Mouse (Mus musculus): ENCODE measurements around the gene Mef2b. TPM values are rescaled to one million over a fixed set of nuclear protein-coding genes. Genes with fewer than 3 reads are reported as not detected.

Mef2b gene
- polyA plus RNA-seq (2017; shearing (Covaris generic)) = 1.3 TPM

GRCm38 (mm10) chr8:70139026-70139857, at the start of gene Mef2b, which contains the start of the genes Rfxank and Borcs8:
Mef2b (plus strand) TSS chr8:70139711.
Rfxank (minus strand) TSS chr8:70139154.
Borcs8 (plus strand) TSS chr8:70139499.

GRCm38 (mm10) chr8:70120667-70121066, 18.8 kb upstream of the Mef2b start, which contains the start of gene Ncan:
Ncan (minus strand) TSS chr8:70120873.

GRCm38 (mm10) chr8:70131166-70131883, 8.2 kb upstream of the Mef2b start, which contains the start of gene Nr2c2ap:
Nr2c2ap (plus strand) TSS chr8:70131333.

GRCm38 (mm10) chr8:70172043-70172681, 32.7 kb downstream of the Mef2b start, which contains the start of gene Tmem161a:
Tmem161a (plus strand) TSS chr8:70172356.

GRCm38 (mm10) chr8:70212112-70213055, 72.9 kb downstream of the Mef2b start, which contains the start of gene Slc25a42:
Slc25a42 (minus strand) TSS chr8:70212305.

Other genes with a start within 250 kb of the Mef2b start
- gene Tssk6, start 237.5 kb upstream of the Mef2b start, polyA plus RNA-seq (2017; shearing (Covaris generic)) = 1.2 TPM
- gene Ndufa13, start 237.2 kb upstream of the Mef2b start, polyA plus RNA-seq (2017; shearing (Covaris generic)) = 100 TPM
- not detected for gene Yjefn3, start 237.0 kb upstream of the Mef2b start, polyA plus RNA-seq (2017; shearing (Covaris generic))
- gene Gatad2a, start 143.3 kb upstream of the Mef2b start, polyA plus RNA-seq (2017; shearing (Covaris generic)) = 124 TPM
- gene Mau2, start 97.0 kb upstream of the Mef2b start, polyA plus RNA-seq (2017; shearing (Covaris generic)) = 106 TPM
- gene Sugp1, start 96.9 kb upstream of the Mef2b start, polyA plus RNA-seq (2017; shearing (Covaris generic)) = 44.5 TPM
- not detected for gene Tm6sf2, start 66.8 kb upstream of the Mef2b start, polyA plus RNA-seq (2017; shearing (Covaris generic))
- not detected for gene Hapln4, start 56.3 kb upstream of the Mef2b start, polyA plus RNA-seq (2017; shearing (Covaris generic))
- not detected for gene Ncan, start 18.8 kb upstream of the Mef2b start, polyA plus RNA-seq (2017; shearing (Covaris generic))
- gene Nr2c2ap, start 8.4 kb upstream of the Mef2b start, polyA plus RNA-seq (2017; shearing (Covaris generic)) = 36.9 TPM
- 19.6 TPM for gene Rfxank, start 557 bp upstream of the Mef2b start, polyA plus RNA-seq (2017; shearing (Covaris generic))
- 38.5 TPM for gene Borcs8, start 212 bp upstream of the Mef2b start, polyA plus RNA-seq (2017; shearing (Covaris generic))
- 39.6 TPM for gene Tmem161a, start 32.6 kb downstream of the Mef2b start, polyA plus RNA-seq (2017; shearing (Covaris generic))
- gene Slc25a42, start 72.6 kb downstream of the Mef2b start, polyA plus RNA-seq (2017; shearing (Covaris generic)) = 8.4 TPM
- gene Sugp2, start 94.5 kb downstream of the Mef2b start, polyA plus RNA-seq (2017; shearing (Covaris generic)) = 27.2 TPM
- gene Armc6, start 94.8 kb downstream of the Mef2b start, polyA plus RNA-seq (2017; shearing (Covaris generic)) = 7.6 TPM
- 0.54 TPM for gene Homer3, start 143.1 kb downstream of the Mef2b start, polyA plus RNA-seq (2017; shearing (Covaris generic))
- 46.0 TPM for gene Ddx49, start 162.8 kb downstream of the Mef2b start, polyA plus RNA-seq (2017; shearing (Covaris generic))
- gene Cope, start 162.8 kb downstream of the Mef2b start, polyA plus RNA-seq (2017; shearing (Covaris generic)) = 214 TPM
- not detected for gene Cers1, start 176.1 kb downstream of the Mef2b start, polyA plus RNA-seq (2017; shearing (Covaris generic))
- 0.46 TPM for gene Gdf1, start 190.1 kb downstream of the Mef2b start, polyA plus RNA-seq (2017; shearing (Covaris generic))
- gene Upf1, start 213.6 kb downstream of the Mef2b start, polyA plus RNA-seq (2017; shearing (Covaris generic)) = 66.6 TPM
- 1.2 TPM for gene Comp, start 233.8 kb downstream of the Mef2b start, polyA plus RNA-seq (2017; shearing (Covaris generic))